Mouse (Mus musculus): ENCODE measurements around the gene Adgrg5. TPM values are rescaled to one million over a fixed set of nuclear protein-coding genes. Genes with fewer than 3 reads are reported as not detected.

Gene Adgrg5
- polyA plus RNA-seq, 1 experiment from 2014 or later, result 0.13 TPM

DNA sequence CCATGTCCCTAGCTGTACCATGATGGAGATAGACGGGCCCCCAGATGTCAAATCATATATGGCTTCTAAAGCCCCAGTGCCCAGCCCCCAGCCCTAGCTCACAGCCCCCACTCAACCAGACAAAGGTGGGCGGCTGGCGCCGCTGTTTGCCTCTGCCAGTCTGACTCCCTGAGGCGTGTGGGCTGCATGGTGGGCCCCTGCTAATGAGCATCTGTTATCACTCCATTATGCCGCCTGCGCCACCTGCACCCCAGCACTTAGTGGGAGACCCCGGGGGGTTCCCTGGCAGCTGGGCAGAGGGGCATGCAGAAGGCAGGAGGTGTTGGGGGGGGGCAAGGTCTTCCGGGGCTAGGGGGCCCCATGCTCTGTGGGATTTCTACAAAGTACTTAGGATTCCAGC lies 54.6 kb downstream of the Adgrg5 start:
- H3K4me1 ChIP-seq (ENCODE audit: insufficient read depth), result peaks cover 65% of the 10 kb centered on the region
- peak overlapping the region; percentile 62 for H3K27ac ChIP-seq (ENCODE audit: low read depth)

DNA sequence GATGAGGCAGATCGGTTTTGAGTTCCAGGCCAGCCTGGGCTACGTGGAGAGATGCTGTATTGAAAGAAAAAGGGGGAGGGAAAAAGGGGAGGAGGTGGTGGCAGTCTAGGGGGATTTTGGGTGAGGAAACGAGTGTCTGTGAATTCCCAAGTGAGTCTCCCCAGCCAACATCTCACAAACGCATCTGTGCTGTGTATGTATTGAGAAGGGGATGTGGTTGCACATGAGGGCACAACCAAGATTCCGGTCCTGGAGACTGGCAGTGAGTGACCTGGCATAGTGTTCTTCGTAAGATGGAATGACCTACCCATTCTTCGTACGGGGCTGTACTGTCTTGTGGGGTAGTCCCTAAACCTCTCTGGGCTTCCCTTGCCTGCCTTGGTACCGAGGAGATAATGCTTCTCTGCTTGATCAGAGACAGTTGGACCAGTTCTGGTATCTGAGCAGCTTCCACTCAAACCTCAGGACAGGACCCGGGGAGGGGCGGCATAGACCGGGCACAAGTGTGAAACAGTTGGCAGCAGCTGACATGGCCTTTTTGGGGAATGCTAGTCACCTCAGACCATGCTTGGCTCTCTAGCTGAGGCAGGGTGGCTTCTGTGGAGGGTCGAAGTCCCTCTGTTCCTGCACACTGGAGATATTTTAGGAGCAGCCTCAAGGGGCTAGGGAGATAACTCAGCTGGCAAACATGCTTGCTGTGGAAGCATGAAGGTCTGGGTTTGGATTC lies 55.3 kb downstream of the Adgrg5 start:
- no peaks in the 10 kb centered on the region for H3K36me3 ChIP-seq (replicated peaks; ENCODE audit: insufficient read depth, low read length)
- ATAC-seq (no peak), DNase-seq (no peak)
- WGBS (ENCODE audit: insufficient replicate concordance), result 30% methylated on average over 13 of the region's 13 CpGs
- H3K9me3 ChIP-seq (ENCODE audit: low read length), result no peaks in the 10 kb centered on the region
- peak overlapping the region; percentile 36 for H3K4me3 ChIP-seq (ENCODE audit: low read depth, low read length)
- TF ChIP-seq EP300 (IDR thresholded peaks at IDR 0.05; ENCODE audit: low read depth) (no peak), CTCF (IDR thresholded peaks at IDR 0.05; ENCODE audit: low read depth) (no peak)
- H3K9ac ChIP-seq (replicated peaks), result no peak overlapping the region
- peak overlapping the region; percentile 68 for H3K4me2 ChIP-seq (ENCODE audit: low read depth, low read length)
- H3K4me1 ChIP-seq (ENCODE audit: insufficient read depth), result peaks cover 66% of the 10 kb centered on the region
- no peaks in the 10 kb centered on the region for H3K27me3 ChIP-seq (ENCODE audit: insufficient read depth, low read length)
- peak overlapping the region; percentile 62 for H3K27ac ChIP-seq (ENCODE audit: low read depth)

More for the DNA sequence above, 54.6 kb downstream of the Adgrg5 start:
- Histone ChIP-seq H3K27me3 (ENCODE audit: insufficient read depth, low read length) (no peaks in the 10 kb centered on the region), H3K4me2 (ENCODE audit: low read depth, low read length) (peak overlapping the region; percentile 68), H3K9me3 (ENCODE audit: low read length) (no peaks in the 10 kb centered on the region), H3K4me3 (ENCODE audit: low read depth, low read length) (peak overlapping the region; percentile 36), H3K36me3 (replicated peaks; ENCODE audit: insufficient read depth, low read length) (no peaks in the 10 kb centered on the region), H3K9ac (replicated peaks) (peak overlapping the region; percentile 50; the same call in 1 of the 2 replicates)
- ATAC-seq (no peak), DNase-seq (no peak)
- 33% methylated on average over 9 of the region's 9 CpGs for WGBS (ENCODE audit: insufficient replicate concordance)
- TF ChIP-seq EP300 (IDR thresholded peaks at IDR 0.05; ENCODE audit: low read depth) (no peak), CTCF (IDR thresholded peaks at IDR 0.05; ENCODE audit: low read depth) (no peak)

DNA sequence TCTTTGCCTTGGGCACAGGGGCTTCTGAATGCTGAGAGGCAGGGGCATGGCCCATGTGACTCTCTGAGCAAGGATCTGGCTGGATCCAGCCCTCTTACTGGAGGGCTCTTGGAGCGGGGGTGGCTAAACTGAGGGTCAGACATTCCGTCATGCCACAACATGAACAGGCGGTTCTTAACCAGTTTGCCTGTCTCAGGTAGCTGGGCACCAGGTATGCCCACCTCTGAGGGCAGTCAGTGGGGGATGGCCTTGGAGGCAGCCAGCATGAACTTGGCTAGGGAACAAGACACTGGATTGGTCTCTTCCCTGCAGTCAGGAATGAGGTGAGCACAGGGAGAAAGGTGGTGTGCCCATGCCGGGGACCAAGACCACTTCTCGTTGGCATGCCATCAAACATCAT lies 56.7 kb downstream of the Adgrg5 start:
- Histone ChIP-seq H3K4me3 (ENCODE audit: low read depth, low read length) (no peak overlapping the region), H3K27ac (ENCODE audit: low read depth) (no peak overlapping the region), H3K9ac (replicated peaks) (no peak overlapping the region), H3K36me3 (replicated peaks; ENCODE audit: insufficient read depth, low read length) (no peaks in the 10 kb centered on the region), H3K4me1 (ENCODE audit: insufficient read depth) (peaks cover 72% of the 10 kb centered on the region), H3K27me3 (ENCODE audit: insufficient read depth, low read length) (no peaks in the 10 kb centered on the region), H3K4me2 (ENCODE audit: low read depth, low read length) (0 out of 2 replicates have a peak overlapping the region, but pooled peaks have one; percentile 29), H3K9me3 (ENCODE audit: low read length) (no peaks in the 10 kb centered on the region)
- ATAC-seq (no peak), DNase-seq (no peak)
- 60% methylated on average over 5 of the region's 5 CpGs for WGBS (ENCODE audit: insufficient replicate concordance)
- TF ChIP-seq EP300 (IDR thresholded peaks at IDR 0.05; ENCODE audit: low read depth) (no peak), CTCF (IDR thresholded peaks at IDR 0.05; ENCODE audit: low read depth) (no peak)

DNA sequence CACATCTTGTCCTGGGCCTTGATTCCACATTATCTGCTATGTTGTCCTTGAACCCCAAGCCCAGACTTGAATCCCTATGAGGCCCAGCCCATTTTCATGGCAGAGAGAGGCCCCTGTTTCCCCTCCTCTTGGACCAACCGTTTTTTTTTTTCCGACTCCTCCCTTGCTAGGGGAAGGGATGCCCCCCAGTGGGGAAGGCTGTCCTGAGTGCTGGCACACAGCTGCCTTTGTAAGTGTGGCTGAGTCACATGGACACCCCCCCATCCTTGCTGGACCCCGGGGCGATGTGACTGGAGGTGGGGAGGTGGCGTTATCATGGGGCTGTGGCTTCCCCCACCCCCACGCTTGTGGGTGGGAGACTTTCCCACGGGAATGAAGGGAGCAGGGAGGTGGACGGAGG lies 57.5 kb downstream of the Adgrg5 start:
- Histone ChIP-seq H3K9me3 (ENCODE audit: low read length) (no peaks in the 10 kb centered on the region), H3K36me3 (replicated peaks; ENCODE audit: insufficient read depth, low read length) (no peaks in the 10 kb centered on the region), H3K9ac (replicated peaks) (no peak overlapping the region), H3K4me1 (ENCODE audit: insufficient read depth) (peaks cover 70% of the 10 kb centered on the region), H3K4me3 (ENCODE audit: low read depth, low read length) (no peak overlapping the region), H3K27me3 (ENCODE audit: insufficient read depth, low read length) (no peaks in the 10 kb centered on the region), H3K27ac (ENCODE audit: low read depth) (no peak overlapping the region), H3K4me2 (ENCODE audit: low read depth, low read length) (no peak overlapping the region)
- TF ChIP-seq CTCF (IDR thresholded peaks at IDR 0.05; ENCODE audit: low read depth) (0 out of 2 replicates have a peak, but pooled peaks have one; percentile 8), EP300 (IDR thresholded peaks at IDR 0.05; ENCODE audit: low read depth) (no peak)
- WGBS (ENCODE audit: insufficient replicate concordance), result 32% methylated on average over 8 of the region's 8 CpGs
- ATAC-seq (no peak), DNase-seq (no peak)

DNA sequence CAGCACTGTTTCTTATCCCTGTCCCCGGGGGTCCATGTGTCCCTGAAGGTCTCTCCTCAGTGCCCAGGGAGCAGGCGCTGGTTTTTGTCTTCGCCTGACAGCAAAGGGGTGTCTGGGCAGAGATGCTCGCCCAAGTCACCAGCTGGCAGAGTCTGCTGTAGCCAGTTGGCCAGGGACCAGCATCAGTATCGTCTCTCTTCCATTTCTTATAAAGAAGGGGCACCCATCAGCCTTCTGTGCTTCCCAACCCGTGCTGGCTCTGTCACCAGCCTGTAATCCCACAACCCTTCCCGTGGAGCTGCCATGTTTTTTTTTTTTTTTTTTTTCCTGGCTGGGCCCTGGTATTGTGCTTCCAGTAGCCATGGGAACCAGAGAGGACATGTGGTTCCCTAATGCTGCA lies 58.4 kb downstream of the Adgrg5 start:
- Histone ChIP-seq H3K9ac (replicated peaks) (no peak overlapping the region), H3K4me1 (ENCODE audit: insufficient read depth) (peaks cover 71% of the 10 kb centered on the region), H3K9me3 (ENCODE audit: low read length) (no peaks in the 10 kb centered on the region), H3K27ac (ENCODE audit: low read depth) (no peak overlapping the region), H3K27me3 (ENCODE audit: insufficient read depth, low read length) (no peaks in the 10 kb centered on the region), H3K4me2 (ENCODE audit: low read depth, low read length) (no peak overlapping the region), H3K4me3 (ENCODE audit: low read depth, low read length) (no peak overlapping the region), H3K36me3 (replicated peaks; ENCODE audit: insufficient read depth, low read length) (no peaks in the 10 kb centered on the region)
- no peak for DNase-seq
- ATAC-seq, result no peak
- WGBS (ENCODE audit: insufficient replicate concordance), result 64% methylated on average over 7 of the region's 7 CpGs
- TF ChIP-seq CTCF (IDR thresholded peaks at IDR 0.05; ENCODE audit: low read depth) (no peak), EP300 (IDR thresholded peaks at IDR 0.05; ENCODE audit: low read depth) (no peak)

DNA sequence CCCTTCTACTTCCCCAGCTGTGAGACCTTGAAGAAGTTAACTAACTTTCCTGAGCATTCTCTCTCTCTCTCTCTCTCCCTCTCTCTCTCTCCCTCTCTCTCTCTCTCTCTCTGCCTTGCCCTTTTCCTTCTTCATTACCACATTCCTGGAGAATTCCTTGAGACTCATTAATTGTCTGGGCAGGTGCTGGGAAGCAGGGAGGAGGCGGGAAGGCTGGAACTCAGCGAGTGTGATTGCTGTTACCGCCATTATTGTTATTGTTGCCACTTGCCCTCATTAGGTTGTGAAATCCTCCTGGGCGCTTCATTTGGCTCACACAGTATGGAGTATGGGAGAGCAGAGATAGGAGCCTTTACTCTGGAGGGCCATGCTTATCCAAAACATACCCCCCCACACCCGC lies 59.7 kb downstream of the Adgrg5 start:
- Histone ChIP-seq H3K4me3 (ENCODE audit: low read depth, low read length) (no peak overlapping the region), H3K4me1 (ENCODE audit: insufficient read depth) (peaks cover 70% of the 10 kb centered on the region), H3K36me3 (replicated peaks; ENCODE audit: insufficient read depth, low read length) (no peaks in the 10 kb centered on the region), H3K4me2 (ENCODE audit: low read depth, low read length) (peak overlapping the region; percentile 74), H3K27me3 (ENCODE audit: insufficient read depth, low read length) (no peaks in the 10 kb centered on the region), H3K27ac (ENCODE audit: low read depth) (peak overlapping the region; percentile 80), H3K9me3 (ENCODE audit: low read length) (no peaks in the 10 kb centered on the region), H3K9ac (replicated peaks) (no peak overlapping the region)
- WGBS (ENCODE audit: insufficient replicate concordance), result 15% methylated on average over 5 of the region's 5 CpGs
- ATAC-seq (peak; percentile 7), DNase-seq (no peak)
- TF ChIP-seq CTCF (IDR thresholded peaks at IDR 0.05; ENCODE audit: low read depth) (no peak), EP300 (IDR thresholded peaks at IDR 0.05; ENCODE audit: low read depth) (no peak)

All from liver, postnatal 0 days (tissue).